Mouse (Mus musculus): ENCODE data around the gene Fut8.

Fut8 gene

DNA sequence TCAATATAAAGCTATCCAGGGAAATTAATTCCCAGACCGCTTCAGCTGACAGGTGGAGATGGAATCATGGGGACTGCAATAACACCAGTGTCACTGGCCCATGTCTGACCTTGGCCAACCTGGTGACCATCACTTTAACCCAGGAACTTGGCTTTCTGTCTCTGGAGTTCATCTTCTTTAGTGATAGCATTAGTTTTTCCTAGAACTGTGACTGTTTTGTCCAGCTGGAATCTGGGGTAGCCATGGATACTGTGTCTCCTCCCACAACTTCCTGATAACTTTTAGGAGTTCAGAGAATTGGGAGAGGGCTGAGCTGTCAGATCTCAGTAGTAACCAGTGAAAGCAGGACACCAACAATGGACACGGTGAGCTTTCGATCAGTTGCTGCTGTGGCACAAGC is 264.3 kb downstream of the Fut8 start:
- no peak for DNase-seq

DNA sequence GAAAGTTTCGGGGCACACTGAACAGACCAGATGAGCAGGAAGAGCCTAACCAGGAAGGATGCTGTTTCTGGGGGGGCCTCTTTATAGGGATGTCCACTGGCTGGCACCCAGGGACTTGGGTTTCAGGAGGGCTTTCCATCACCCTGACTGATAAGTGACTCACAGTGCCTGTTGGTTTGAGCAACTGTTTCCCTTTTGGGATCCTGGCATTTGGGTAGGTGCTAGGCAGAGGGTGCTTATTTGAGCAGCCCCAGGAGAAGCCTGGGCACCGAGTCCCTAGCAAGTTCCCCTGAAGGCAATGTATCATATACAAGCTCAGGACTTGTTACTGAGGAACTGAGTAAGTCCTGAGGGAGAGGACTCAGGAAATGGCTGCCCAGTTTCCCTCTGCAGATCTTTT is 267.5 kb downstream of the Fut8 start:
- DNase-seq: no peak

DNA sequence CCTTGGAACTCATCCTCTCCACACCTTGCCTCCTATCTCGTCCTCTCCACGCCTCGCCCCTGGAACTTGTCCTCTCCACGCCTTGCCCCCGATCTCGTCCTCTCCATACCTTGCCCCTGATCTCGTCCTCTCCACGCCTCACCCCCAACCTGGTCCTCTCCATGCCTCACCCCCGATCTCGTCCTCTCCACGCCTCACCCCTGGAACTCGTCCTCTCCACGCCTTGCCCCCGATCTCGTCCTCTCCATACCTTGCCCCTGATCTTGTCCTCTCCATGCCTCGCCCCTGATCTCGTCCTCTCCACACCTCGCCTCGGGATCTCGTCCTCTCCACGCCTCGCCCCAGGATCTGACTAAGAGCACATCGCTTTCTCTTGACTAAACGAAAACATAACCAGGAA is 269.8 kb downstream of the Fut8 start:
- DNase-seq: no peak

DNA sequence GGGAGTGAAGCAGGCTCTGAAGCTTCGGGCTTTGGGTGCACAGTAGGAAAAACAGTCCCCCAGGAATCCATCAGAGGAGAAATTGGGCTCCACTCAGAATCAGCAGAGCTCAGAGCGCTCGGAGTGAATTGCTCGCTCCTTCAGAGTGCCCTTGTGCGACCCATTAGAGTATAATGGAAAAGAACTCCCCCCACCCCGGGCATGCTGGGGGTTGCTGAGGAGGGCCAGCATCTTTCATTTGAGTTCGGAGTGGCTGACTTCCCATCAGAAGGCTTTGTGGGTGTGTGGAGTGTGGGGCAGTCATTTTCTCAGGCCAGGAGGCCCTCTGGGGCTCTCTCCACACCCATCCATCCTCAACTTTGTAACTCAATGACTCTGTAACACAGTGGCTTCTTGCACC is 272.8 kb downstream of the Fut8 start:
- no peak for DNase-seq

DNA sequence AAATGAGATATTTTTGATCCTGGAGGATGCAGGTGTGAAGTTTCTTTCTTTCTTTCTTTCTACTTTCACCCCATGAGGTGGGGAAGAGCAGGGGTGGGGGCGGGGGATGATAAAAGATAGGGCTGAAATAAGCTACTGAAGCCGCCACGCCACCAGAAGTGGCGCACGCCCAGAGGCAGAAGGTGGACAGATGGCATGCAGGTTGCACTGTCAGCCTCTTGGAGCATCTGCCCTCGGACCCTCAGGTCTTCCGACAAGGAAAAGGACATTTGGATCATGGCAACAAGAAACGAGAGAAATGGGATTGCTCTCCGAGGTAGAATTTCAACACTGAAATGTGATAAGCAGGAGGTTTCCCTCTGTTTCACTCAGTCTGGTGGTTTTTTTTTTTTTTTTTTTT is 273.3 kb downstream of the Fut8 start:
- no peak for DNase-seq

DNA sequence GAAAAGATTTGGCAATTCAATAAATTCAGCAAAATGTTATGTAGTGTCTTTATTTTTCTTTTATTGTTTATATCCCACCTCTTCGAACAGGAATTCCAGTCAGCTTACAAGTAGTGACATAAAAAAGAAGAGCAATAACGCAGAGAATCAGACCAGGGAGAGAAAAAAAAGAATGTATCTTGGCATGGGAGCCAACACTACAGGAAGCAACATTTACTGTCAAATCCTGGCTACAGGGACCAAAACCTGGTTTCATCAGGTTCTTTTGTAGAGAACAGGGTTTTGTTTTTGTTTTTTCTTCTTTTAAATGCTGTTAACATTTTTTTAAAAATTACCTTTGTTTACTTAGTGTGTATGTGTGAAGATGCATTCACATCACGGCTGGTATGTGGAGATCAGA is 273.7 kb downstream of the Fut8 start:
- no peak for DNase-seq

DNA sequence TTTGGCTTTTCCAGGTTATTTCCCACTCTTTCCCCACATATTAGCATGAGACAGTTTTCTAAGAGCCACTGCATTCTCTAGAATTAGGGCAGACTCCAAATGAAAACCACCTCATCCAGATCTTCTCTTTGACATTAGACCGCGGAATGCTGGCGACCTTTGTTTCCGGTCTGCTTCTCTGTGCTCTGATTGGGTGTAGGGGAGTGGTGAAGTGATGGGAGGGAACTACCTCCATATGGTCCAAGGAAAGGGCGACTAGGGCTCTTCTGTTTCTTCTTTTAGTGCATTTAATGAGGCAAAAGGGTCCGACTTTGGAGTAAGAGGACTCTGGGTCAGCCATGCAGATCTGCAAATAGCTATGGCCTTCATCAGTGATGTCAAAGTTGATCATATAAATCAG is 278.9 kb downstream of the Fut8 start:
- no peak for DNase-seq

DNA sequence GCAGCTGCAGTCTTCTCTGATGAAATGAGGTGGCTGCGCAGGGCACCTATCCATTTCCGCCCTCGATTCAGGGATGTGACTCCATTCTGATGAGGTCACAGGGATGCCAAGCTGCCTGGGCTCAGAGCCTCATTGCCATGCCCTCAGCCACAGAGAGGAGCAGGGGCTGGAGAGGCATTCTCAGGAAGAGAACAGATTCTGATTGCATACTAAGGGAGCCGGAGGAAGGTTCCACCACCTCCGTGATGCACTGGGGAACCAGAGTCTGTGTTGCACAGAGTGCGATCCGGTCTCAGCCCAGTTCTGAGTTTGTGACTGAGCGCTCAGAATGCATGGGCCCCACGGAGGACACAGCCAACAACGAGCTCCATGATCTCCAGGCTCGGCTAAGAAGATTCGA is 279.8 kb downstream of the Fut8 start:
- no peak for DNase-seq

DNA sequence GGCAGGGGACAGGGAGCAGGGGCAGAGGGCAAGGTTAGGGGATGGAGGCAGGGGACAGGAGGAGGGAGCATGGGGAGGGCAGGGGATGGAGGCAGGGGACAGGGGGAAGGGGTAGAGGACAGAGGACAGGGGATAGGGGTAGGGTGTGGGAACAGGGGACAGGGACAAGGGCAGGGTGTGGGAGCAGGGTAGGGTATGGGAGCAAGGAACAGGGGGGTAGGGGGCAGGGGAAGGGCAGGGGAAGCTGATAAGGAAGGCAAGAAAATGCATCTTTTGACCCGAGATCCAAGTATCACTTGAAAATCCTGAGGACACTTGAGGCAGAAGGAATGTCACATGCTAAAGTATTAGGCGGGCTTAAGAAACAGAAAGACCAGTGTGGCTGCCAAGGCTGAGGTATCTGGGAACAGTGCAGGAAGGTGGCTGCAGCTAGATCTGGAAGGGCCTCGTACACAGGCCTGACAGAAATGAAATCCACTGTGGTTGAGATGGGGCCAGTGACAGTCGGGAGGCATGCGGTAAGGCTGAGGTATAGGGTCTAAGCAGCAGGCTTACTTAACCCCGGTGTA is 281.7 kb downstream of the Fut8 start:
- no peak for DNase-seq

DNA sequence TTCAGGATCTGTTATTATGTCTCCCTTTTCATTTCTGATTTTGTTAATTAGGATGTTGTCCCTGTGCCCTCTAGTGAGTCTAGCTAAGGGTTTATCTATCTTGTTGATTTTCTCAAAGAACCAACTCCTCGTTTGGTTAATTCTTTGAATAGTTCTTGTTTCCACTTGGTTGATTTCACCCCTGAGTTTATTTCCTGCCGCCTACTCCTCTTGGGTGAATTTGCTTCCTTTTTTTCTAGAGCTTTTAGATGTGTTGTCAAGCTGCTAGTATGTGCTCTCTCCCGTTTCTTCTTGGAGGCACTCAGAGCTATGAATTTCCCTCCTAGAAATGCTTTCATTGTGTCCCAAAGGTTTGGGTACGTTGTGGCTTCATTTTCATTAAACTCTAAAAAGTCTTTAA is 286.1 kb downstream of the Fut8 start:
- peak; percentile 57 to 60 for DNase-seq
